Mouse (Mus musculus): ENCODE data around the gene L3mbtl1.

Gene L3mbtl1

DNA sequence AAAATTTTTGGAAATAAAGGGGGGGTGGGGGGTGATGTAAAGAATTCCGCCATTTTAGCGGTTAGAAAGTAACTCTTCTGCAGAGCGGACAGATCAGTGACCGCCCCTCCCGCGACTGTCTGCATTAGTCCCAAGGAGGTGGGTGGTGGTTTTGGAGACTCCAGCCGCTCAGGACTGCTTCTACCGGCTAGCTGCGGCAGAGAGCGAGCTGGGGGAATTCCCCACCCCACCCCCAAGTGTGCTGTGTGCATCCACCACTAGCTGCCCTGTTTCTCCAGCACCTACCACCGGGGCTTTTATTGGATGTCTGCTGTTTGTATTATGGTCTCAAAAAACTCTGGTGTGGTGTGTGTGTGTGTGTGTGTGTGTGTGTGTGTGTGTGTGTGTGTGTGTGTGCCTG is 659 bp downstream of the L3mbtl1 start:
- no peak for DNase-seq (ENCODE audit: low read depth, low spot score)

DNA sequence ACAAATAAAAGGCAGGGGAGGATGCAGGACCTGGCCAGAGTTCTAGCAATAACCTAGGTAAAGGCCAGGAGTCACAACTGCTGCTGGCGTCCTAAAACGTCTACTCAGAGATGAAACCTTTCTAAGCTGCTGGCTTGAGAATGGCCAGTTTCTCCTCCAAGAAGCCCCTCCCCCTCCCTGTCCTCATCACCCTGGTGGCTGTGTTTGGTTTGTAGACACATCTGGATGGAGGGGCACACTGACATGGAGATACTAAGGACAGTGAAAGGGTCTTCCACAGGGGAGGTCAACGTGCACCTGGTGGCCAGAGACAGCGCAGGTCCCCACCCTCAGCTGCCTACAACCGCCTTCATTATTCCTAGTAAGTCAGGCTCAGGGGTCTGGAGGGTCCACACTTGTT is 3.7 kb downstream of the L3mbtl1 start:
- DNase-seq (ENCODE audit: low read depth, low spot score): no peak

DNA sequence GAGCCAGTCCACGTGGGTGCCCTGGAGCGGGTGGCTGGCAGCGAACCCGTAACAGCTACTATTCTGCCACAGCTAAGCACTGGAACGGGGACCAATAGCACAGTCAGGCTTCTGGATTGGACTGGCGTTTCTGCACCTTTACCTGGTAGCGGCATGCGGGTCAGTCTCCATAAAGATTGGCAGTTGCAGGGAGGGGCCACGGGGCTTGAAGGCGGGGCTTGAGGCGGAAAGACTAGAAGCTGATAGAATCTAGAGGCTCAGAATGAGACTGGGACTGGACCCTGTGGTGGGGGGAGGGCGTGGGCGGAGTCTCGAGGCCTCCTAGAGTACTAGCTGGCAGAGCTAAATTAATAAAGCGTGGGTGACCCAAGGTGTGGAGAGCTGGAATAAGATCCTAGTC is 4.5 kb downstream of the L3mbtl1 start:
- peak; percentile 75 for DNase-seq (ENCODE audit: low read depth, low spot score)

DNA sequence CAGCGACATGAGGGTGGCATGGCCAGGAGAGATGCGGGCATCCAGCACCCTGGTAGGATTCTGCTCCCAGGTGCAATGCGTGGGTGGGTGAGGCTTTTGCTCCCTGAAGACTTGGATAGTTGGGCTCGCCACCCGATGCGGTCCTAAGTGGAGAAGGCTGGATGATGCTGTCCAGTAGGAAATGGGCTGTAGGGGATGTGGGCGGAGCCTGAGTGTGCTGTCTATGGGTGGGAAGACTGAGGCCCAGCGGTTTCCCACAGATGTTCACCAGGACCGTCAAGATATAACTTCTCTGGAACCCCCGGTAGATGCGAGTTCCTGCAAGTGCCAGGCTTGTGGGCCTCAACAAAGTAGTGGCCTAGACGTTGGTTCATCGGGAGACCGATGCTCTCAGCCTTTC is 4.9 kb downstream of the L3mbtl1 start:
- DNase-seq (ENCODE audit: low read depth, low spot score): peak; percentile 45

DNA sequence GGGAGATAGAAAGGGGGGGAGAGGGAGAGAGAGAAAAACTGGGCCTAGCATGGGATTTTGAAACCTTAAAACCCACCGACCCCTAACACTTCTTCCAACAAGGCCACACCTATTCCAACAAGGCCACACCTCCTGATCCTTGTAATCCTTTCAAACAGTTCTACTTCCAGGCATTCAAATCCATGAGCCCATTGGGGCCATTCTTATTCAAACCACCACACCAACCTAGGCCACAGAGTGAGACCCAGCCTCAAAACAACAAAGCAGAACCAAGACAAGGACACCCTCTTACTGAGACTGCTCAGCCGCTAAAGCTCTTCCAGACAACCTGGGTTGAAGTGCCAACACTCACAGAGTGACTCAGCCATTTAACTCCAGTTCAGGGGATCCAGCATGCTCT is 7.5 kb downstream of the L3mbtl1 start:
- DNase-seq (ENCODE audit: low read depth, low spot score): peak; percentile 69

DNA sequence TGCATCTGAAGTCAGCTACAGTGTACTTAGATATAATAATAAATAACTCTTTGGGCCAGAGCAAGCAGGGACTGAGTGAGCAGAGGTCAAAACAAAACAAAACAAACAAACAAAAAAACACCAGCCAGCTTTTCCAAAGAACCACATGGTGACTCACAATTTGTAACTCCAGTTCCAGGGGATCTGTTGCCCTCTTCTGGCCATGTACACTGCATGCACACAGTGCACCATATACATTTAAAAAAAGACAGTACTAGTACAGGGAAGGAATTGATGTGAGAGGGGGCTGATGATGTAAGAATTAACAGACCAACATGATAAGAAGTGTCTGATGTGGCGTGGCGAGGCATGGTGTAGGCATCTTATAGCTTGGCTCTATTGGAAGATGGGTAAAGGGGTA is 13.6 kb downstream of the L3mbtl1 start:
- peak; percentile 24 for DNase-seq (ENCODE audit: low read depth, low spot score)

DNA sequence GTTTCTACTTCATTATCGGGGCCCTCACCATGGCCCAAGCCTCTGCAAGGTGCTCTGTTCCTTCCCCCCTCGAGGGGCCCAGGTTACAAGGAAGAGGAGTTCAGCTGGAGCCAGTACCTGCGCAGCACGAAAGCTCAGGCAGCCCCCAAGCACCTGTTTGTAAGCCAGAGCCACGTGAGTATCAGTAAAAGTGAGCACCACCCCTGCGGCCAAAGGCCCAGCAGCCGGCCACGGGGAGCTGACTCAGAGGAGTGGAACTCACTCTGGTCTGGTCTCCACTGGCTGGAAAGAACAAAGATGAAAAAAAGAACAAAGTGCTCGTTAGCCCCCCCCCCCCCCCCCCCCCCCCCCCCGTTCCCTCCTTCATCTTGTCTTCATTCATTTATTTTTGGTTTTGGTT is 18.0 kb downstream of the L3mbtl1 start:
- DNase-seq (ENCODE audit: low read depth, low spot score): no peak

DNA sequence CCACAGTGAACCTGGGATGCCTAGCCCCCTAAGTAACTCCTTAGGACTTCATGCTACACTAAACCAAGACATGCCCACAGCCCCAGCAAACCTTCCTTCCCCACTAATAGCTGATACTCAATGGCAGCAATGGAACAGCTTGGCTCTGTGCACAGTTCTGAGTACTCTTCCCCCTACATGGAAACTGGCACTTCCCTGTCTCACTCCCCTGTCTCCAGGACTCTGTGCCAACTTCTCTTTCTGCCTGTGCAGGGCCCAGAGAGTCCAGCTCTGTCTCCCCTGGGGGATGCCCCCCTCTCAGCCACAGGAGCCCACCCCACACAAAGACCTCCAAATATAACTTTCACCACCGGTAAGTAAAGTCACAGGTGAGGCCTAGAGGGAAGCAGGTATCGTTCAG is 23.5 kb downstream of the L3mbtl1 start:
- DNase-seq (ENCODE audit: low read depth, low spot score): no peak

DNA sequence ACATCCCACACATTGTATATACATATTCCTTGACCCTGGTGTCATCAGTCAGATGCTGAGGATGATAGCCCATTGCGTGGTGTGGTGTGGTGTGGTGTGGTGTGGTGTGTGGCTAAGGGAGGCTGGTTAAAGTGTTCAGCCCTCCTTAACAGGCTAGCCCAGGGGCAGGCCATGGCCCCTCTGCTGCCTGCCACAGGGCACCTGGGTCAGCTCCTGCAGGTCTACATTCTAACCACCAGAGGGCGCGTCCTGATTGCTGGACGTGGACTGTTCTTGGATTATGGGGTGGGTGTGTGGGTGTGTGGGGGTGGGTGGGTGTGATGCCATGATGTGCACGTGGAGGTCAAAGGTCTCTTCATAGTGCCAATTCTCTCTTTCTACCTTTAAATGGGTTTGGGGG is 25.1 kb downstream of the L3mbtl1 start:
- peak; percentile 51 for DNase-seq (ENCODE audit: low read depth, low spot score)

DNA sequence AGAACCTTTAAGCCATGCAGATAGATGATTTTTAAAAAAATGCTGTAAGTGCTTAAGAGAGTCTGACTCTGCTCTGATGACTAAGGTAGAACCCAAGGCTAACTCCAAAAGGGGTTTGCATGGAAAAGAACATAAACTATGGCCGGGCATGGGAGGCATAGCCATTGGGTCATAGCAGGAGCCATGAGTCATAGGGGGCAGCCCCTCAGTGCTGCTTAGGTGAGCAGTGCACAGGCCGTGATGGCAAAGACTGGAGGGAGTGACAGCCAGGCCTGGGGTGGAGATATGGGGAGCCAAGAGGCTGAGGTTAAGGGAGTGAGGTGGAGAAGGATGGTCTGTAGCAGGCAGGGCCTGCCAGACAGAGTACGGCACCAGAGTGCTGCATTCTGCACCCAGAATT is 25.8 kb downstream of the L3mbtl1 start:
- DNase-seq (ENCODE audit: low read depth, low spot score): no peak

DNA sequence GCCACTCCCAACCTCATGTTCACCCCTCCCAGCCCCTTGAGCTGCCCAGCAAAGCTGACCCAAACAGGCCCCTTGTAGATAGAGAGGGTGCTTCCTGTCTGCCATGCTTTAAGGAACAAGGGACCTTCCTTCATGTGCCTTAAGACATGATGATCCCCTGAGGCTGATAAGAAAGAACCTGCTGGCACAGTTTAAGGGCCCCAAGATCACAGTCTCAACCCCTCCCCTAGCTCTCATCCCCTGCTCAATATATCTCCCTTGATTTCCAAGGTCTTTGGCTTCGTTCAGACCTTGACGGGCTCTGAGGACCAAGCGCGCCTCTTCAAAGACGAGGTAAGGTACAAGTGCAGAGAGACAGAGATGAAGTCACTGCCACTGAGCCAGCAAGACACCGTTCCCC is 27.6 kb downstream of the L3mbtl1 start:
- no peak for DNase-seq (ENCODE audit: low read depth, low spot score)

DNA sequence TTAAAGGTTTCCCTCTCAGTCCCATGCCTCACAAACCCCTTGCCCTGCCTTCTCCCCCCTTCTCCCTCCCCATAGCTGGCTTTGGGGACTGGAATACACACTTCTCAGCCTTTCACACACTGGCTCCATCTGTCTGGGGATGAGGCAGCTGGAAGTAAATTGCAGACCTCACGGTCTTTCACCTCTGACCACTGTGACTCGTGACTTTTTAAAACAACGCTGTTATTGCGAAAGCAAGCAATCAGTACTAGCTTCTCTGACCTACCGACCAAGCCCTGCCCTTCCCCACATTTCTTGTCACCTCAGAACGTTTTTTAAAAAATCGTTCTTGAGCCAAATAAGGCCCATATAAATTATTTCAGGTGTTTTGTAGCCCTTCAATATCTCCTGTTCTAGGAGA is 29.5 kb downstream of the L3mbtl1 start:
- DNase-seq (ENCODE audit: low read depth, low spot score): no peak

DNA sequence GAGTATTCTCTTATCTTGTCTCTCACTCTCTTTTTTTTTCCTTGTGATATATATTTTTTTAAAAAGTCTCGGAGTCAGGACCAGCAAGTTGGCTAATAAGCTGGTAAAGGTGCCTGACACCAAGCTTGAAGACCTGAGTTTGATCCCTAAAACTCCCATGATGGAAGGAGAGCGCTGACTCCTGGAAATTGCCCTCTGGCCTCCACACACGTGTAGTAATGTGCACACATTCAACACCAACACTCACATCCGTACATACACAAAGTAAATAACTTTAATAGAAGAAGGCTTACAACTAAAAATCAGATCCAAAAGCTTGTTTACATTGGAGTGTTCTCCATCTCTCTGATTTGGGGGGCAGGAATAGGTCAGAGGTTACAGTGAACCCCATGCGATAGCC is 29.9 kb downstream of the L3mbtl1 start:
- no peak for DNase-seq (ENCODE audit: low read depth, low spot score)

DNA sequence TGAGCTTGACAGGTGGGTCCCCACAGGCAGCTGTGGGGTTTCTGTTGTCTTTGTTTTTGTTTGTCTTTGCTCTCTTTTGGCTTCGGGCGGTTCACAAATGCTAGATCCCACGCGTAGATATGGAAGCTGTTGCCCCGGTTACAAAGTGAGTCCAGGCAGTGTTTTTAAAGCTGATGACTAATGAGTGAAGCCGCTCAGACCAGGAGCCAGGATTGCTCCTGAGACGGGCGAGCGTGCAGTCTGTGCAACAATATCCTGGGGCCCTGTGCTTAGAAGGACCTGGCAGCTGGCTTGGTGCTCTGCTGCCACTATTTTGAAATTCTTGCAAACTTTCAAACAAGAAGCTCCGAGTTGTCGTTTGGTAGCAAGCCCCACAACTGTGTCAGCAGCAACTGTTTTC is 30.4 kb downstream of the L3mbtl1 start:
- no peak for DNase-seq (ENCODE audit: low read depth, low spot score)

DNA sequence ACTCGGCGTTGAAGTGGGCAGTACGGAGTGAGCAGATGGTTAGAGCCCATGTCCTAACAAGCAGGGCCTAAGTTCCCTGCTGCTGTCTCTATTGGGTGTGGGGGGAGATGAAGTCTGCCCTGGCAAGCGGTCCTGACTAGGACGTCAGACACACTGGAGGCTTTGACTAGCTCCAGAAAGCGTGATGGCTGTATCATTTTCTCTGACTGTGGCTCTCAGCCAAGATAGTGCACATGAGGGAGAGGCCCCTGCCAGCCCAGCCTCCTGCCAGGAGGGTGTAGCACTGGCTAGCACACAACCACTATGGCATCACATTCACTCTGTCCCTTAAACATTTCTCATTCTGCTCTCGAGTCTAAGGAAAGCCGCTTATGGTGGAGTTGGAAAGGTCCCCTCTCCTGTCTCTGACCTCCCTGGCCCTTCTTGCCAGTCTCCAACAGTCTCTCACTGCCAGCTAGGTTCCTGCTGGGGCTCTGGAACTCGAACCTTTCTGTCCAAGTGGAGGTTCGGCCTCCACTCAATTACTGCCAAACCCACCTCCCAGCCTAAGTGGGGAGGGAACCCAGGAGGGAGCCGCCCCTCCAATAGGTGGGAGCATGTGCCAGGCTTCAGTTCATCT is 32.0 kb downstream of the L3mbtl1 start:
- DNase-seq (ENCODE audit: low read depth, low spot score): no peak

DNA sequence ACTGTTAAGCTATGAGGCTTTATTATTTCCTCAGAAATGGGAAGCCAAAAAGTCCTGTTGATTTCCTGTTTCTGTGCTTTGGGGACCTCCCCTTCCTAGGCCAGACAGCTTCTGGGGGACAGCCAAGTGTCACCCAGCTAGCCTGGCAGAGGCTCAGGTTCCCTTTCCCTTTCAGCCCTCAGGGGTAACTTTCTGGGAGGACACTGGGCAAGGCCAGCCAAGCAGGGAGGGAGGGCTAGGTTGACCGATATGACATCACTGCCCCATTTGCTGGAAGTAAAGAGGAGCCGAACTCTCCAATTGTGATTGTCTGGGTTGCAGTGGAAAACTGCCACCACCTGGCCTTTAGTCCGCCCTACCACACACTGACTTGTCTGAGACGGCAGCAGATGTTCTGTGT is 32.7 kb downstream of the L3mbtl1 start:
- DNase-seq (ENCODE audit: low read depth, low spot score): no peak

DNA sequence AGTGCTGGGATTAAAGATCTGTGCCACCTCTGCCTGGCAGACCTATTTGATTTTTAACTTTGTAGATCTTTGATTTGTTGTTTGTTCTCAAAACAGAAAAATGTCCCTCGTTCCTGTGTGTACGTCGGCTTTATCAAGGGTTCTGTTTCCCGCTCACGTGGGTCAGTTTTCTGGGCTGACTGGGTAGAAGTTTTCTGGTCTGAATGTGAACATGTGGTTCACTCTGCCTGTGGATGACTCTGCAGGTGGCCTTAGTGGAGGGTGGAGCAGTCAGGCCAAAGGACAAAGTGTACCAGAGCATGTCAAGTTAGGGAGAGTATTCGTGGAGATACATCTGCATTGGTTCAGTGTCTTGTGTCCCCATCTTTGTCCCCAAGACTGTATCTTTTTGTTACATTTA is 41.1 kb downstream of the L3mbtl1 start:
- DNase-seq (ENCODE audit: low read depth, low spot score): no peak

DNA sequence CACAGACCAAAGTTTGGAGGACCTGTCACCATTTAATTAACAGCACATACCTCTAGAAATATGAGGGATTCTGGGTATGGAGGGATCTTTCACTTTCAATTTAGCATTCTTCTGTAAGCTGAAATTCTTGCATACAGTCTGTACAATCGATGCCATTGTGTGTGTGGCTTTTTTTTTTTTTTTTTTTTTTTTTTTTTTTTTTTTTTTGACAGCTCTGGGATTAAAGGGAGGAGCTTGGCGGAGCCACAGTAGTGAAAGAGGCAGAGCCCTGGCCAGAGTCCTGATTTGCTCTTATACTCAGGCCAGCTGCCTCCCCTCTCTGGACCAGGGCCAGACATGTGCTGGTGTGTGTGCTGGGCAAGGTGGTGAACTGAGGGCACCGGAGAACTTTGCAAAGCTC is 42.7 kb downstream of the L3mbtl1 start:
- no peak for DNase-seq (ENCODE audit: low read depth, low spot score)

DNA sequence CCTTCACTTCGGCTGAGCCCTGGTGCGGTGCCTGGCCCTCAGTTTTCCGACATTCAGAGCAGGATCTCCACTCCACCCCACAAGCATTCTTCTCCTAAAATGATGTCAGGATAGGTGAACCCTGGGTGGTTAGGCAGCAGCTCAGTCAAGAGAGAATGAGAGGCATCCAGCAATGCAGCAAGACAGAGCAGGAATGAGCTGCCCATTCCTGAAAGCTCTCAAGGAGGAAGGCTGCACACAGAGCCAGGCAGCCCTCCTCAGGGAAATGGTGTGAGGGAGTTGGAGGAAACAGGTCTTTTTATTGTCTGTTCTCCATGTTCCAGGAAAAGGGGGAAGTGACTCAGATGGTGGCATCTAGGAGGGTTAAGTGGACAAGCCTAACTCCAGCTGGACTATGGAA is 43.5 kb downstream of the L3mbtl1 start:
- DNase-seq (ENCODE audit: low read depth, low spot score): no peak

DNA sequence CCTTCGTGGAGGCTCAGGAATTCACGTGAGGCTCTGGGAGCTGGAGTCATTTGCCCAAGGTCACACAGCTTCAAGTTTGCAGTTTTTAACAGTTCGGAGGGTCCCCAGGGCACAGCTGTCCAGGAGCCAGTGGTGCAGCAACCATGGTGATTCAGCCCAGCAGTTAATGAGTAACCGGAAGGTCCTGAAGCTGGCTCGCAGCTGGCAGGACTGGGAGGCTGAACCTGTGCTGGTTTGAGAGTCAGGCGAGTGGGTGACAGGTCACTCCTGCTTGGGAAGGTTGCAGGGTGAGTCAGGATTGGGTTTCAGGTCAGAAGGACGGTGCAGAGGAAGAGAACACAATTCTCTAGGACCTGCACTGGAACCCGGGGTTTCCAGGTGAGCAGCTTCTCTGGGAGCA is 43.9 kb downstream of the L3mbtl1 start, which contains the start of gene Sgk2:
Sgk2 (plus strand) TSS at position 113 of the 400 bp plus-strand sequence.
- no peak for DNase-seq (ENCODE audit: low read depth, low spot score)

DNA sequence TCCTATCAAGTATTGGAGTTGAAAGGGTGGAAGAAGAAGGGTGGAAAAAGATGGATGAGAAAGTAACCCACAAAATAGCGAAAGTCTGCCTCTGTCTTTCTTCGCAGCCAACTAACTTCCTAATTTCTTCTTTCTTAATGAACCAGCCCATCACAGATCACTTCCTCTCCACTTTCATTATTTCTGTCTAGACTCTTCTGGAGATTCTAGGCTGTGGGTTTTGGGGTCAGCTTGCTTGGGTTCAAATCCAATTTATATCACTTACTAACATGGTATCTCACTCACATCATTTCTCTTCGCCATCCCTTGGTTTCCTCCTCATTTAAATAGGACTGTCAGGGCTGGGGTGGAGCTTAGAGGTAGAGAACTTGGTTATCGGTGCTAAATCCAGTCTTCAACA is 45.0 kb downstream of the L3mbtl1 start:
- DNase-seq (ENCODE audit: low read depth, low spot score): no peak

DNA sequence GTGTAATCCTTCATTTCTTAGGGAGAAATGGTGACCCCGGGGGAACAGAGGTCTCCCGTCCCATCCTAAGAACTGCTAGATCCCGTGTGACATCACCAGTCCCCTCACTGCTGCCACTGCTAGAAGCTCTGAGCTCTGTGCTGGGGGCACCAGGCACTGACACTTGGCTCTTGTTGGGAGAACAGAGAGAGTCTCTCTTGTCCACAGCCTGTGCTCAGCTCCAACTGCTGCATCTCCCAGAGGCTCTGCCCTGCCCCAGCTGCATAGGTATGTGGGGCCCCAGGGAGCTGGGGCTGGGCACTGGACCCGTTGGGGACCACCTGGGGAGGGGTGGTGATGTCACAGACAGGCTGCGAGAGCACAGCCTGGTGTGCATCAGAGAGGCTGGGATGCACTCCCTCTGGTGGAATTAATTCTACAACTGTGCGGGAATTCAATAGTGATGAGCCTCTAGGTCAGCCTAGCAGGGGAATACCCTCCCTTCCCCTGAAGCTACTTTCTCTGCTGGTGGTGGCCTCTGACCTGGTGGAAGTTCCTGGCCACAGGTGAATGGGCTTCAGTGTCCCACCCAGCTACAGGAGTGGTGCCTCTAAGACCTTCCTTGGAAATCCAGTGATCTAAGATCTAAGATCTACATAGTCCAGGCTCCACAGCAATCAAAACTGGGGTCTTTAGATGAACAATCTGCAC is 48.3 kb downstream of the L3mbtl1 start:
- no peak for DNase-seq (ENCODE audit: low read depth, low spot score)

DNA sequence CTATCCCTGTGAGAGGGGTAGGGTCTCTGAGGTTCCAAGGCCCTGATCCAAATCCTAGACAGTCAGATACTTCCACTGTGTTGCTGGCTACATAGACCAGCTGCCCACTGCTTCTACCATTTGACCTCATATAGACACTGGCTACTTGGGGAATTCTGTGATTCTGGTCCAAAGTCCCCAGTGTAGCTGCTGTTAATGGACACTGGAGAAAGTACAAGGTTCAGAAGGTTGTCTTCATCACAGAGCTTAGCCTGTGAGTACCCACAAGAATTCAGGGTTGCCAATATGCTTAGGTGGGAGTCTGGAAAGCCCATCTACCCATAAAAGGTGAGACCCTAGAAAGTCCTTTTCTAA is 48.8 kb downstream of the L3mbtl1 start:
- no peak for DNase-seq (ENCODE audit: low read depth, low spot score)
